Mouse (Mus musculus) mammary gland, adult 2 months (tissue): ENCODE data around the gene Mzt1. TPM values are rescaled to one million over a fixed set of nuclear protein-coding genes. Genes with fewer than 3 reads are reported as not detected.

ENCODE experiments used
- polyA plus RNA-seq: library from polyadenylated mRNA; depleted of rRNA; stranded (reverse); fragments of >200 nt; gene quantifications from 2 replicates; pipeline ENCODE4 v1.2.3, GENCODE M21; 2012; ENCODE audit warnings: low replicate concordance; rRNA removed

The Mzt1 gene
- 4.9 and 16.8 TPM in 2 replicates for polyA plus RNA-seq

GRCm38 (mm10) chr14:99046031-99046781 lies at the start of gene Mzt1, which contains the start of gene Bora:
Gene Mzt1, minus strand, starts transcription at chr14:99046134.
Gene Bora, plus strand, starts transcription at chr14:99046222.

DNA sequence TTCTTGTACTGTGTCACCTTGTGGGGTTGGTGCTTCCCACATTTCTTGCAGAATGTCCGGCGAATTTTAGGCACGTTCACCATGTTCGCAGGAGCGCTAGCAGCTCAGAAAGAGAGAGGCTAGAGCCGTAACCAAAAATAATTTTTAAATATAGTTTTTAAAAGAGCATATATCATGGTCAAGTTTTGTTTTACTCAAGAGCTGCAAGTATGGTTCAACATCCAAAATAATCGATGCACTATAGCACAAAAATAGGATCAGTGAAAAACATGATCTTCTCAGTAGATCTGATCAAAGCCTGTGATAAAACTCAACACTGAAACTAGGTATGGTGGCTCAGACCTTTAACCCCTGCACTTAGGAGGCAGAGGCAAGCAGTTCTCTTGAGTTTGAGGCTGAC lies 51.7 kb downstream of the Mzt1 start, which contains the start of gene Rpl36a-ps1:
Gene Rpl36a-ps1 (minus strand): TSS at position 101 of the 400 bp plus-strand sequence.

Other genes starting within 250 kb of the Mzt1 start
- not detected in 2 replicates for gene Rpl36a-ps1, start 51.8 kb downstream of the Mzt1 start, polyA plus RNA-seq
- 1.4 and 1.5 TPM in 2 replicates for gene Bora, start 88 bp upstream of the Mzt1 start, polyA plus RNA-seq
- 1.2 and 2.2 TPM in 2 replicates for gene Pibf1, start 53.3 kb upstream of the Mzt1 start, polyA plus RNA-seq
- 4.9 and 5.8 TPM in 2 replicates for gene Dis3, start 53.6 kb upstream of the Mzt1 start, polyA plus RNA-seq